Mouse (Mus musculus): ENCODE measurements around the gene Tmem190.
"Not testable (repeated sequence)": the region's sequence is repeated elsewhere in the genome, so short reads cannot be mapped to it uniquely, and the experiment has no call there.

Gene Tmem190

GRCm38 (mm10) chr7:4776131-4776530, 6.6 kb upstream of the Tmem190 start:
- DNase-seq (ENCODE audit: low spot score in 2 of 2), result no peak

GRCm38 (mm10) chr7:4776861-4777830, 5.6 kb upstream of the Tmem190 start:
- DNase-seq (ENCODE audit: low spot score in 2 of 2), result peak in 1 of 2 experiments; percentile 52

GRCm38 (mm10) chr7:4777851-4778637, 4.7 kb upstream of the Tmem190 start:
- no peak for DNase-seq (ENCODE audit: low spot score in 2 of 2)

- no peak for DNase-seq (ENCODE audit: low spot score in 2 of 2)
These were observed 2.8 kb upstream of the Tmem190 start for GRCm38 (mm10) chr7:4779921-4780320.

GRCm38 (mm10) chr7:4782130-4782529, 607 bp upstream of the Tmem190 start:
- no peak for DNase-seq (ENCODE audit: low spot score in 2 of 2)

GRCm38 (mm10) chr7:4783667-4784268, 1.0 kb downstream of the Tmem190 start:
- no peak for DNase-seq (ENCODE audit: low spot score in 2 of 2)

- peak; percentile 66 to 69 for DNase-seq (ENCODE audit: low spot score in 2 of 2)
These were observed 6.0 kb downstream of the Tmem190 start for GRCm38 (mm10) chr7:4788499-4789435.

- DNase-seq (ENCODE audit: low spot score in 2 of 2), result peak in 1 of 2 experiments; percentile 41
These were observed 6.7 kb downstream of the Tmem190 start, which contains the start of gene Tmem238 for GRCm38 (mm10) chr7:4789436-4789935. TSS of gene Tmem238 (minus strand) at chr7:4789656.

GRCm38 (mm10) chr7:4792278-4793212, 9.8 kb downstream of the Tmem190 start, which contains the start of gene Rpl28:
TSS of gene Rpl28 (plus strand) at chr7:4792874.
- DNase-seq (ENCODE audit: low spot score in 2 of 2), result peak; percentile 98

GRCm38 (mm10) chr7:4793248-4793647, 10.5 kb downstream of the Tmem190 start:
- DNase-seq (ENCODE audit: low spot score in 2 of 2), result not testable (repeated sequence)

- DNase-seq (ENCODE audit: low spot score in 2 of 2), result no peak
These were observed 10.9 kb downstream of the Tmem190 start for GRCm38 (mm10) chr7:4793674-4794073.

GRCm38 (mm10) chr7:4794631-4795168, 12.0 kb downstream of the Tmem190 start:
- no peak for DNase-seq (ENCODE audit: low spot score in 2 of 2)

- DNase-seq (ENCODE audit: low spot score in 2 of 2), result peak in 1 of 2 experiments; percentile 55
These were observed 13.2 kb downstream of the Tmem190 start for GRCm38 (mm10) chr7:4795767-4796433.

GRCm38 (mm10) chr7:4802247-4802646, 19.5 kb downstream of the Tmem190 start:
- no peak for DNase-seq (ENCODE audit: low spot score in 2 of 2)

- DNase-seq (ENCODE audit: low spot score in 2 of 2), result no peak
These were observed 24.0 kb downstream of the Tmem190 start for GRCm38 (mm10) chr7:4806716-4807115.

- not testable (repeated sequence) for DNase-seq (ENCODE audit: low spot score in 2 of 2)
These were observed 28.4 kb downstream of the Tmem190 start for GRCm38 (mm10) chr7:4811131-4811530.

GRCm38 (mm10) chr7:4811842-4812302, 29.1 kb downstream of the Tmem190 start:
- peak; percentile 61 to 63 for DNase-seq (ENCODE audit: low spot score in 2 of 2)
